Comparison of ENCODE assay signal across 13 mouse cellular contexts in genomic region chr9:63926377-63926776, GRCm38 (mm10).
DNase-seq lines count a peak whose midpoint lies in the region; ATAC-seq and TF ChIP-seq lines count a peak whose summit lies in the region.
"Had no signal": no experiment of that assay in that cellular context is flagged by ENCODE, and none has a peak within 500 bp of the region (broad histone marks: within the 10 kb centered on the region; RNA-seq: fewer than 3 reads in every experiment).

No protein-coding gene starts in this region.

- H3K27ac ChIP-seq in embryonic facial prominence, embryonic 14.5 days (replicated peaks; ENCODE audit: low read depth, low read length): no peak overlapping the region
- H3K27ac ChIP-seq in embryonic facial prominence, embryonic 10.5 days (replicated peaks): no peak overlapping the region
- H3K27ac ChIP-seq in kidney, embryonic 15.5 days: peak overlapping the region; percentile 75
- H3K27ac ChIP-seq in hindbrain, embryonic 10.5 days: no peak overlapping the region
- H3K27ac ChIP-seq: forebrain, embryonic 15.5 days; liver, embryonic 12.5 days had no signal

- H3K4me3 ChIP-seq in embryonic facial prominence, embryonic 14.5 days (ENCODE audit: low read depth, low read length): no peak overlapping the region
- H3K4me3 ChIP-seq in embryonic facial prominence, embryonic 10.5 days: no peak overlapping the region
- H3K4me3 ChIP-seq in kidney, embryonic 15.5 days (replicated peaks): no peak overlapping the region
- no peak overlapping the region for H3K4me3 ChIP-seq in hindbrain, embryonic 10.5 days
- H3K4me3 ChIP-seq: embryonic facial prominence, embryonic 13.5 days; forebrain, embryonic 15.5 days; liver, embryonic 12.5 days; megakaryocyte, embryonic 14.5 days had no signal

- in situ Hi-C loops in Patski (cut with MboI; ENCODE audit: low pct_unique_long_range_greater_than_20kb): no loop called here

- H3K36me3 ChIP-seq in embryonic facial prominence, embryonic 14.5 days (ENCODE audit: control insufficient read depth, insufficient read depth, low read length): no peaks in the 10 kb centered on the region
- no peaks in the 10 kb centered on the region for H3K36me3 ChIP-seq in embryonic facial prominence, embryonic 10.5 days (replicated peaks)
- no peaks in the 10 kb centered on the region for H3K36me3 ChIP-seq in kidney, embryonic 15.5 days
- no peaks in the 10 kb centered on the region for H3K36me3 ChIP-seq in hindbrain, embryonic 10.5 days
- H3K36me3 ChIP-seq: embryonic facial prominence, embryonic 13.5 days; forebrain, embryonic 15.5 days; liver, embryonic 12.5 days had no signal

- no peak for TF ChIP-seq CTCF in Patski (IDR thresholded peaks at IDR 0.05)

- no peak overlapping the region for H3K9ac ChIP-seq in embryonic facial prominence, embryonic 14.5 days (ENCODE audit: low read depth, low read length)
- H3K9ac ChIP-seq in kidney, embryonic 15.5 days: no peak overlapping the region
- H3K9ac ChIP-seq: embryonic facial prominence, embryonic 13.5 days; forebrain, embryonic 15.5 days; liver, embryonic 12.5 days had no signal

- no peaks in the 10 kb centered on the region; the same call in 1 of the 2 replicates for H3K27me3 ChIP-seq in embryonic facial prominence, embryonic 14.5 days (replicated peaks; ENCODE audit: control insufficient read depth, insufficient read depth, low read length)
- H3K27me3 ChIP-seq in embryonic facial prominence, embryonic 10.5 days (replicated peaks; ENCODE audit: low read depth, poor library complexity, severe bottlenecking): peaks cover 39% of the 10 kb centered on the region
- H3K27me3 ChIP-seq in kidney, embryonic 15.5 days: no peaks in the 10 kb centered on the region
- no peaks in the 10 kb centered on the region for H3K27me3 ChIP-seq in Patski
- peaks cover 41% of the 10 kb centered on the region for H3K27me3 ChIP-seq in hindbrain, embryonic 10.5 days (ENCODE audit: insufficient read depth, poor library complexity, severe bottlenecking)

- POLR2A ChIA-PET in Patski (lab: Charles Lee): no interaction called here

- 65% methylated on average over 7 of the region's 7 CpGs for WGBS in embryonic facial prominence, embryonic 14.5 days
- 84% methylated on average over 7 of the region's 7 CpGs for WGBS in embryonic facial prominence, embryonic 10.5 days
- WGBS in kidney, embryonic 15.5 days: 49% methylated on average over 7 of the region's 7 CpGs
- 77% methylated on average over 7 of the region's 7 CpGs for WGBS in hindbrain, embryonic 10.5 days

- peak; percentile 47 for DNase-seq in embryonic facial prominence, embryonic 14.5 days (ENCODE audit: low spot score)
- no peak for DNase-seq in embryonic facial prominence, embryonic 10.5 days (ENCODE audit: low spot score)
- DNase-seq in kidney, adult 8-10 months: no peak
- DNase-seq in Patski (ENCODE audit: low read depth, low spot score): peak; percentile 27
- DNase-seq in kidney, postnatal 10 days: peak; percentile 58
- no peak for DNase-seq in hindbrain, embryonic 10.5 days (ENCODE audit: low spot score)
- no peak for DNase-seq in spleen, postnatal 14 days (ENCODE audit: low spot score in 2 of 2)
- DNase-seq: cerebellum, adult 11 months had no signal

- CTCF ChIA-PET in Patski (lab: Charles Lee): interaction anchor here (0.7 to 3.6 kb wide), 7 partner anchors 10 to 161 kb away, joined by 3 to 21 read pairs (median 4); no protein-coding TSS in a partner anchor

- no peak overlapping the region for H3K4me2 ChIP-seq in embryonic facial prominence, embryonic 14.5 days (ENCODE audit: low read depth, low read length)
- no peak overlapping the region for H3K4me2 ChIP-seq in kidney, embryonic 15.5 days
- H3K4me2 ChIP-seq: embryonic facial prominence, embryonic 13.5 days; forebrain, embryonic 15.5 days; liver, embryonic 12.5 days had no signal

- H3K9me3 ChIP-seq in embryonic facial prominence, embryonic 14.5 days (ENCODE audit: control insufficient read depth, low read length): no peaks in the 10 kb centered on the region
- no peaks in the 10 kb centered on the region for H3K9me3 ChIP-seq in embryonic facial prominence, embryonic 10.5 days
- no peaks in the 10 kb centered on the region for H3K9me3 ChIP-seq in kidney, embryonic 15.5 days (replicated peaks)
- H3K9me3 ChIP-seq in hindbrain, embryonic 10.5 days: no peaks in the 10 kb centered on the region
- H3K9me3 ChIP-seq: embryonic facial prominence, embryonic 13.5 days; forebrain, embryonic 15.5 days; liver, embryonic 12.5 days had no signal

- ATAC-seq in embryonic facial prominence, embryonic 14.5 days (ENCODE audit: low read depth): no peak
- peak; percentile 67 for ATAC-seq in kidney, embryonic 15.5 days (replicated peaks; ENCODE audit: low FRiP score)
- ATAC-seq in Patski: no peak
- ATAC-seq: forebrain, embryonic 15.5 days; liver, embryonic 12.5 days had no signal

- H3K4me1 ChIP-seq in embryonic facial prominence, embryonic 14.5 days (ENCODE audit: control insufficient read depth, insufficient read depth, low read length): peaks cover 19% of the 10 kb centered on the region
- H3K4me1 ChIP-seq in embryonic facial prominence, embryonic 10.5 days: peaks cover 49% of the 10 kb centered on the region
- H3K4me1 ChIP-seq in kidney, embryonic 15.5 days: peaks cover 60% of the 10 kb centered on the region
- H3K4me1 ChIP-seq in hindbrain, embryonic 10.5 days (replicated peaks): peaks cover 30% of the 10 kb centered on the region

Comparison
In these comparisons a context has a peak if more than half of its experiments do, and no peak if none do; other contexts are left out.
1. DNase-seq: peak in embryonic facial prominence, embryonic 14.5 days (single experiment), Patski (single experiment) and kidney, postnatal 10 days (single experiment); none in embryonic facial prominence, embryonic 10.5 days (single experiment), kidney, adult 8-10 months (0 of 2), hindbrain, embryonic 10.5 days (single experiment) and spleen, postnatal 14 days (0 of 2).